Mouse (Mus musculus) erythroblast, embryonic 14.5 days (primary cell): ENCODE data around the gene Ddx39. TPM values are rescaled to one million over a fixed set of nuclear protein-coding genes. Genes with fewer than 3 reads are reported as not detected.

Experiments used
- H3K27me3 ChIP-seq: 2 replicates; pipeline ENCODE4 v1.6.1; 2012; ENCODE audit warnings: inconsistent platforms; ENCODE audit not compliant: control insufficient read depth
- H3K36me3 ChIP-seq: 2 replicates; pipeline ENCODE4 v1.6.1; 2012; ENCODE audit warnings: mild to moderate bottlenecking, inconsistent platforms; ENCODE audit not compliant: control insufficient read depth
- H3K4me1 ChIP-seq: 2 replicates; pipeline ENCODE4 v1.6.1; 2012; ENCODE audit warnings: inconsistent platforms; ENCODE audit not compliant: control insufficient read depth
- H3K4me3 ChIP-seq: replicated peaks from 2 replicates; pipeline ENCODE3; 2012; ENCODE audit warnings: moderate library complexity, mild to moderate bottlenecking, inconsistent platforms
- H3K9me3 ChIP-seq: 2 replicates; pipeline ENCODE4 v1.6.1; 2012; ENCODE audit warnings: low read length, inconsistent platforms, mixed read lengths; ENCODE audit not compliant: control insufficient read depth
- GATA1 ChIP-seq: IDR thresholded peaks from 2 replicates; pipeline ENCODE4 v1.6.1; 2012; ENCODE audit warnings: low read length, inconsistent platforms, mixed read lengths
- TAL1 ChIP-seq: IDR thresholded peaks from 3 replicates; pipeline ENCODE4 v1.6.1; 2012; ENCODE audit warnings: low read length, inconsistent platforms, mixed read lengths
- polyA plus RNA-seq: library from polyadenylated mRNA; stranded (reverse); fragments of >175 nt; gene quantifications from 2 replicates; pipeline ENCODE4 v1.2.3, GENCODE M21; 2012

Gene Ddx39
- polyA plus RNA-seq, 1 experiment = 5.3 TPM

GRCm38 (mm10) chr8:83679866-83680265 is 35.1 kb upstream of the Ddx39 start:
- peaks cover 62% of the 10 kb centered on the region for H3K36me3 ChIP-seq
- H3K9me3 ChIP-seq = no peaks in the 10 kb centered on the region
- no peaks in the 10 kb centered on the region for H3K27me3 ChIP-seq
- TF ChIP-seq TAL1 = no peak
- TF ChIP-seq GATA1 = no peak
- H3K4me3 ChIP-seq = no peak overlapping the region
- H3K4me1 ChIP-seq = peaks cover 2% of the 10 kb centered on the region; the same call in 1 of the 2 replicates

DNA sequence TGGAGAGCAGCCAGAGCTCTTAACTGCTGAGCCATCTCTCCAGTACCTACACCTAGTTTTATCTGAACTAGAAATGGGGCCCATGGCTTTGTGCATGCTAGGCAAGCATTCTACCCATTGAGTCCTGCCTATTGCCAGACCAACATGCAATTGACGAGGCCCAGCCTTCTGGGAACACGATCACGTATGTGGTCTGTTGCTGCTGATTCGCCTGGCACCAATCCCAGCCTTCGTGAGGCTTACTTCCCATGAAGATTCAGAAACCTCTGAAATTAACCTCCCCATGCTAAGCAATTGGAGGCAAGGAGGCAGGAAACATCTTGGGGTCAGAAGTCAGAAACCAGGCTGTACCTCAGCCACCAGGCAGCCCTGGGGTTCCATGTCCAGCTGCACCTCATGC is 34.4 kb upstream of the Ddx39 start:
- Histone ChIP-seq H3K27me3 (no peaks in the 10 kb centered on the region), H3K4me3 (no peak overlapping the region), H3K4me1 (peaks cover 2% of the 10 kb centered on the region; the same call in 1 of the 2 replicates), H3K36me3 (peaks cover 66% of the 10 kb centered on the region), H3K9me3 (no peaks in the 10 kb centered on the region)
- TF ChIP-seq GATA1 = no peak
- no peak for TF ChIP-seq TAL1

DNA sequence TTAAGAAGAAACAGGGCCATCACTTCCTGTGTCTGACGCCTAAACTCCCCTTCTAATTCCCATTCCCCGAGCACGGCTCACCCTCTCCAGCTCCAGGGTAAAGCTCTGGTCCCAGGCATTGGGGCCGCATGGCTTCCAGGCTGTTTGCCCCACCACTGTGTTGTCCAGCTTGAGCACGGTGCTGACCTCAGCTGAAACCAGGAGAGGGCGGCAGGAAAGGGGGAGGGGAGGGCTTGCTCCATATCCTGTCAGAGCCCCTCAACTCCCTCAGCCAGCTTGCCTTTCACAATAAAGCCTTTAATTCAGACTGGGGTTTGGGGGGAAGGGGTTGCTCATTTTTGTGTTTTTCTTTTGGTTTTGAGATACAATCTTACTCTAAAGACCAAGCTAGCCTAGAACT is 33.9 kb upstream of the Ddx39 start:
- Histone ChIP-seq H3K36me3 (peaks cover 70% of the 10 kb centered on the region), H3K4me3 (no peak overlapping the region), H3K27me3 (no peaks in the 10 kb centered on the region), H3K4me1 (peaks cover 2% of the 10 kb centered on the region; the same call in 1 of the 2 replicates), H3K9me3 (no peaks in the 10 kb centered on the region)
- no peak for TF ChIP-seq TAL1

DNA sequence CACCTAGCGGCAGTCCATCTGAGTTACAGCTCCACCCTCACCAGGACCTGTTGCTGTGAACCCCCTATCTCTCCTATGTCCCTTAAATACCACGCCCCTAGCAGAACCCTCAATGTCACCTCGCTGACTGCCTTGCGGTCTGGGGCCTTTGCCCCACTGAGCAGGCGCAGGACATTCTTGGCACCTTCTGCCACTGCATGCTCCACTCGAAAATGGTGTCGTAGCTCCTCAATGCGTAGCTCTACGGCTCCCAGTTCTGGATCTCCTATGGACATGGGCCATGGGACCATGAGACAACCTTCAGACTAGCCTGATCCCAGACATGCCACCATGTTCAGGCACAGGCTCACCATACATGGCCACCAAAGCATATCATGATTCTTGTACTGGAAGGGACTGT is 30.5 kb upstream of the Ddx39 start:
- no peak overlapping the region for H3K4me3 ChIP-seq
- H3K9me3 ChIP-seq = no peaks in the 10 kb centered on the region
- H3K36me3 ChIP-seq = peaks cover 58% of the 10 kb centered on the region
- H3K4me1 ChIP-seq = peaks cover 2% of the 10 kb centered on the region; the same call in 1 of the 2 replicates
- no peaks in the 10 kb centered on the region for H3K27me3 ChIP-seq
- TF ChIP-seq TAL1 = no peak
- TF ChIP-seq GATA1 = no peak

DNA sequence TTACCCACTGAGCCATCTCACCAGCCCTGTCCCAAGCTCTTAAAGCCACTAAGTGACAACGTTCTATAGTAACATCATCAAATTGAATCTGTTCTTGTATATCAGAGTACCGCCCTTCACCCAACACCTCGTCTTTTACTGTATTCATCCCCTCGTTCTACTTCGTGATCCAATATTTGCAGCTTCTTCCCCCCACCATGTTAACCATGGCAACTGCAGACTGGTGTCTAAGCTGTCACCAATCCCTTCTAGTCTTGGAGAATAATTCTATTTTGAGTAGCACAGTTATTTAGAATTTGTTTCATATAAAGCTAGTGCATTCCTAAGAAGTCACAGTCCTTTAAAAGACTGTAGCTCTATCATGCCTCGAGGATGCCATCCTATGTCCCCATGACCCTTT is 25.7 kb upstream of the Ddx39 start:
- TF ChIP-seq TAL1 (no peak), GATA1 (no peak)
- Histone ChIP-seq H3K27me3 (no peaks in the 10 kb centered on the region), H3K4me1 (peaks cover 9% of the 10 kb centered on the region), H3K4me3 (no peak overlapping the region), H3K36me3 (peaks cover 53% of the 10 kb centered on the region), H3K9me3 (no peaks in the 10 kb centered on the region)

GRCm38 (mm10) chr8:83693609-83694236 is 21.3 kb upstream of the Ddx39 start:
- Histone ChIP-seq H3K4me3 (no peak overlapping the region), H3K4me1 (peaks cover 43% of the 10 kb centered on the region), H3K9me3 (no peaks in the 10 kb centered on the region), H3K27me3 (no peaks in the 10 kb centered on the region), H3K36me3 (peaks cover 28% of the 10 kb centered on the region)
- no peak for TF ChIP-seq GATA1
- TF ChIP-seq TAL1 = no peak

DNA sequence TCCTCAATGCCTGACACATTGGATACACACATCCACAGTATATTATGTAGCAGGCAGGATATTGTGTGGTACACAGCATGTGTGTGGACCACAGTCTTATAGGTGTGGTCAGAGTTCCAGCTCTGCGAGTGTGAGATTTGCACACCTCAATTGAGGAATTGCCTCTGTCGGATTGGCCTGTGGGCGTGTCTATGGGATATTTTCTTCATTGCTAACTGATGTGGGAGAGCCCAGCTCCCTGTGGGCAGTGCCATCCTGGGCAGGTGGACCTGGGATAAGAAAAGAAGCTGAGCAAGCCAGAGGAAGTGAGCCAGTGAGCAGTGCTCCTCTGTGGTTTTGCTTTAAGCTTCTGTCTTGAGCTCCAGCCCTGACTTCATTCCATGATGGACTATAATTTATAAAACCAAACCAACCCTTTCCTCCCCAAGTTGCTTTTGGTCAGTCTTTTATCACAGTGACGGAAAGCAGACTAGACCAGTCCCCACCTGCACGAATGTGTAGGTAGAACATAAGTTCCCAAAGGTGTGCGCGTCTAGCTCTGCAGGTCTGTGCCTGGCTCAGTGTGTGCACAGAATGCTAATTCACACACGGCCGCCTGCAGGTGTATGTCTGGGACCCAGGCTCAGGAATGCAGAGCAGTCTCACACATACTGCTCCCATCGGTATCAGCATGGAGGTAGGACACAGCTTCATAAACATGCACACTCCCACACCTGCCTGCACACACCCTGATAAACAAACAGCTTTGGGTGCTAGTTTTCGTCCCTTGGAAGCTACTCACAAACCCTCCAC is 20.4 kb upstream of the Ddx39 start:
- no peaks in the 10 kb centered on the region for H3K27me3 ChIP-seq
- H3K36me3 ChIP-seq = peaks cover 26% of the 10 kb centered on the region
- H3K4me1 ChIP-seq = peaks cover 51% of the 10 kb centered on the region
- TF ChIP-seq GATA1 = no peak
- no peak for TF ChIP-seq TAL1
- no peaks in the 10 kb centered on the region for H3K9me3 ChIP-seq
- no peak overlapping the region for H3K4me3 ChIP-seq

DNA sequence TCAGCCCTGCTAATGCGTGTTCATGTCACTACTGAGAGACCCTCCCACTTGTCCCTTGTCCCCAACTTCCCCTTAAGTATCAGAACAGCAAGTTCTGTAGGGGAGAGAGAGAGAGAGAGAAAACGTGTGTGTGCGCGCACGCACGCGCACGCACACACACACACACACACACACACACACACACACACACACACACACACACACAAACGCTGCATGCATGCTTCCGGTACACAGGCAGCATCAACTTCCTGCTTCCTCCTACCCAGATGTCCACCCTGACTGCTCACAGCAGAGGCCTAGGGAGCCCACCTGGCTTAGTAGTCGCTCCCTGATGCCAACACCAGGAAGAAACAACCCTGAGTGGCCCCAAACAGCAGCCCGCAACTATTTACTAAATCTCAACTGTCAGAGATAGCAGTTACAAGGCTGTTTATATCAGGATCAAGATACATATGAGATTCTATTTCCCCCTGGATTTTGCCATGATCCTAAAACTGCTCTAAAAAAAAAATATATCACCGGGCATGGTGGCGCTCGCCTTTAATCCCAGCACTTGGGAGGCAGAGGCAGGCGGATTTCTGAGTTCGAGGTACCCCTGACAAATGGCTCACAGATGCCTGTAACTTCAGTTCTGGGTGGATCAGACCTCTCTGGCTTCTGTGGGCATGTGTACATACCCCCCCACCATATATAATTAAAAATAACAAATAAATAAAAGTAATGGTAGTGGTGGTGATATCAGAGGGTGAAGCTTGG is 19.4 kb upstream of the Ddx39 start:
- H3K4me1 ChIP-seq = peaks cover 52% of the 10 kb centered on the region
- H3K36me3 ChIP-seq = peaks cover 24% of the 10 kb centered on the region
- H3K4me3 ChIP-seq = no peak overlapping the region

More for the DNA sequence above, 19.4 kb upstream of the Ddx39 start:
- H3K9me3 ChIP-seq = no peaks in the 10 kb centered on the region
- no peak for TF ChIP-seq TAL1
- TF ChIP-seq GATA1 = no peak
- H3K27me3 ChIP-seq = no peaks in the 10 kb centered on the region
